Mouse (Mus musculus): ENCODE data around the gene Ccer2.

The Ccer2 gene

DNA sequence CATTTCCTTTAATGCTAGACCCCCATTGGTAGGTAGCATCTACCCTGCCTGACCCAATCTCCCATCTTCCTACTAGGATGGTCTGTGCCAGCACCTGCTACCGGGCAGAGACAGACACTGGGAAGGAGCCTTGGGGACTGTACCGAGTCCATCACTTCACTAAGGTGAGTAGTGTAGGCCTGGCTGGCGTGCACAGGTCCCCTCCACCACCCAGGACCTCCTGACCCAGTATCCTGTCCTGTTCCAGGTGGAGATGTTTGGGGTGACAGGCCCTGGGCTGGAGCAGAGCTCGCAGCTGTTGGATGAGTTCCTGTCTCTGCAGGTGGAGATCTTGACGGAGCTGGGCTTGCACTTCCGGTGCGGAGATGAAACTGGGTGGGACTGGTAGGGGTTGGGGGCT is 6.0 kb upstream of the Ccer2 start:
- in situ Hi-C loops (cut with MboI, MseI): no loop called here

DNA sequence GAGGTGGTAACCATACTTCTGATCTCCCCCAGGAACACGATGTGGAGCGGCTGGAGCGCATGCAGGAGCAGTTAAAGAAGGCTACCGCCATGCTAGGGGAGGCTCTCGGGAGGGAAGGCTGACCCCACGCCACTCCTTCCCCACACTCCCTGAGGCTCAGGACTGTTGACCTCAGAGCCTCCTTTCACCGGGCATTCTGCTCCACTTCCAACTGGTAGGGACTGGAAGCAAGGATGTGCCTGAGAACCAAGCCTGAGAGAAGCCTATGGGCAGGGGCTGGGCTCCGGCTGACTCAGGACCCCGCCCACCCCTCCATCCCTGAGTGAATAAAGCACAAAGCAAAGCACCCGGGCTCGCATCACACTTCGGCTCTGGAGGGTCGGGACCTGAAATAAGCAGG is 2.6 kb downstream of the Ccer2 start:
- in situ Hi-C loops (cut with MboI, MseI): no loop called here

DNA sequence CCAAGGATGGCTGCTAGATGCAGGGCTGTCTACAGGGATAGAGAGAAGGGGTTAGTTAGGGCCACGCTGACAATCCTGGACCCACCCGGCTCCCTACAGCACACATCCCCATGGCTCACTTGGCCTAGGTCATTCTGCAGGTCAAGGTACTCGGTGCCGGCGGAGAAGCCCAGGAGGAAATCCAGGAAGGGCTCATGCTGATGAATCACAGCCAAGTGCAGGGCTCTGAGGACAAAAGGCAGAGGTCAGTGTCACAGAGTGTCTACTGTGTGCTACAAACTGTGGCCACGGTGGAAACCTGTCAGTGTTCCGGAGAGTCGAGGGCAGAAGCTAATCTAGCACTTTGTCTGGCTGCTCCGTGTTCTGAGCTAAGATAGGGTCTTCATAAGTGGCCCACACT is 5.9 kb downstream of the Ccer2 start:
- in situ Hi-C loops (cut with MboI, MseI): no loop called here

DNA sequence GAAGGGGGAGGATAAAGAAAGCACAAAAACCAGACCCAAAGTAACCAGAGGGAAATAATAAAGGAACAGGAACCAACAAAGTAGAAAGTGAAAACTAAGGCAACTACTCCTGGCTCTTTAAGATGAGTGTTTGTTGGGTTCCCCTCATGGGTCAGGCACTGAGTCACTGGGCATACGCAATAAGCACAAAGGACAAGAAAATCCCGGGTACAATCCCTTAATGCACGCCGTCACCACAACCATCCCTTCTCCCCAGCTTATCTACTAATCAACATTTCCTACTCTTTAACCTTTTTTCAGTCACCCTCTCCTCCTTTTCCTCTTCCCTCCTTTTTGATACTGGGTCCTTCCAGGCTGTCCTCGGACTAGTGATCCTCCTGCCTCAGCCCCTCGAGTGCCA is 9.2 kb downstream of the Ccer2 start:
- in situ Hi-C loops (cut with MboI, MseI): no loop called here

DNA sequence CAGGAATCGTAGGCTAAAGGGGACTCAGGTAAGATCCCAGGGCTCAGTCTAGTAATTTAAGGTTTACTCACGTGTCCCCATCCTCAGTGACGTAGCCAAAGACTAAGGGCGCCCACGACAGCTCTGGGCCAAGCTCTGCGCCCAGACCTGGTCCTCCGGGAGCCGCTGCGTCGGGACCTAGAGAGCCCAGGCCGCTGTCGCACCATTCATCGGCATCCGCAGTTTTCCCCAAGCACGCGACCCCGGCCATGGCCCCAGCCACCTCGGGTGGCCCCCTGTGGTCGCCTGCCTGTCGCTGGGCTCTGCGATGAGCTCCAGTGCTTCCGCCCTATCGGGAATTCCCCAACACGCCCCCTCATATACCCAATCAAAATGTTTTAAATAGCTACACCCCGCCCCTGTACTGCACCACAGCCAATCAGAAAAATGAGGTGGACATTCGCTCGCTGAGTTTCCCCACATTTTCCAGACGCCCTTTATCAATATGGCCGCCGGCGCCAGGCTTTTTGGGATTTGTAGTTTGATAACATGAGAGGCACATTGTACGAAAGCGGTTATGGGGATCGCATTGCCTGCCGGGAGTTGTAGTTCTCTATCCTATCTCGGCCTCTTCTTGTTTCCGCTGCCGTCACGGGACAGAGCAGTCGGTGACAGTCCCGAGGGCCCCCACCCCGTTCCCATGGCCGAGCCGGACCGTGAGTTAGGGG is 10.4 kb downstream of the Ccer2 start, which contains the start of gene Sirt2:
TSS of gene Sirt2 (plus strand) at position 563 of the 707 bp plus-strand sequence.
- in situ Hi-C loops (cut with MboI, MseI): no loop called here

DNA sequence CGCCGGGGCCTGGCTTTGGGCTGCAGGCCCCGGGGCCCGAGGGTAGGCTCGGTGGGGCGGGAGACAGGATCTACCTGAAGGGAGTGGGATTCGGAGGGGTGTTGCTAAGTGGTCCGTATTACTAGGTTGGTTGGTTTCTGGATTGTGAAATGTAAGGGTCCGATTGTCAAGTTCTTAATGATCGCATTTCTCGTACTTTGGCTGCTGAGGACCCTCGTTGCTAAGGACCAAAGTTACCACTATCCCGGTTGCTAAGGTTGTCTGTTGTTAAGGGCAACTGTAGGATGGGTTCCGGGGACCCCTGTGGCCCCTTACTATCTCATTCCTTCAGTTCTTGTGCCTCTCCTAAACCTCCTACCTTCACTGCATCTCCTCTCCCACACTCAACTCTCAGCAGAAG is 10.9 kb downstream of the Ccer2 start:
- in situ Hi-C loops (cut with MboI, MseI): no loop called here

DNA sequence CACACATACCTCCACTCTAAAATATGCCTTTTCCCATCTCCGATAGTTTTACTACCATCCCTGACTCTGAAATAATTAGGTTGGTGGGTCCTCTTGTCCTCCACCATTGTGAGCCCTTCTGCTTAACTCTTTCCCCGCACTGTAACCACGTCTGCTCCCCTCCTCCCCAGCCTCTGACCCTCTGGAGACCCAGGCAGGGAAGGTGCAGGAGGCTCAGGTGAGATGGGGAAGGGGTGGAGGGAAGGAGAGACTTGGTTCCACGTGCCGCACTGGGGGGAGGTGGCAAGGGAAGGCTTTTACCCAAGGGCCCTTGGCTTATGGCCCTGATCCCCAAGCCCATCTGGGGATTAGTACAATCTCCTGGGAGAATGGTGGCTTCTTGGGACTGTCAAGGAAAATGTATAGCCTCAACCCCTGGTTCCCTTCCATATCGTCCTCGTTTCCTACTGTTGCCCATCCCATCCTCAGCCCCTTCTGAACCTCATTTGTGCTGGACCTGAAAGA is 11.5 kb downstream of the Ccer2 start, which contains the start of gene Nfkbib:
TSS of gene Nfkbib (minus strand) at position 51 of the 504 bp plus-strand sequence.
- in situ Hi-C loops (cut with MboI, MseI): no loop called here

DNA sequence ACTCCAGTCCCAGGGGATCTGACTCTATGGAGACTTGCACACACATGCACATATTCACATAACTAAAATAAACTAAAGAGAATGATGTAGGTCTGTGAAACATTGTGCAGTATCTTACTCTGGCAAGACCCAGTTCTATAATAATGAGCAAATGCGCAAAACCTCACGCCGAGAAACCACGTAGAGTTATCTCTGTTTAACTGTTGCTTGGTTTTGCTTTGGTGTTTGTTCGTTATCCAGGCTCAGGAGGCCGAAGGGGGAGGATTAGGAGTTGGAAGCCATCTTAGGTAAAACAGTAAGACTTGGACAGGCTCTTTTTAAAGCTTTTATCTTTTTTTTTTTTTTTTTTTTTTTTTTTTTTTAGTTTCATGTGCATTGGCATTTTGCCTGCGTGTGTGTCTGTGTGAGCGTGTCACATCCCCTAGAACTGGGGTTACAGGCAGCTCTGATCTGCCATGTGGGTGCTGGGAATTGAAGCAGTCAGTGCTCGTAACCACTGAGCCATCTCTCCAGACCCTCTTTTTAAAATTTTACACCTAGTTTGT is 13.5 kb downstream of the Ccer2 start:
- in situ Hi-C loops (cut with MboI, MseI): no loop called here

DNA sequence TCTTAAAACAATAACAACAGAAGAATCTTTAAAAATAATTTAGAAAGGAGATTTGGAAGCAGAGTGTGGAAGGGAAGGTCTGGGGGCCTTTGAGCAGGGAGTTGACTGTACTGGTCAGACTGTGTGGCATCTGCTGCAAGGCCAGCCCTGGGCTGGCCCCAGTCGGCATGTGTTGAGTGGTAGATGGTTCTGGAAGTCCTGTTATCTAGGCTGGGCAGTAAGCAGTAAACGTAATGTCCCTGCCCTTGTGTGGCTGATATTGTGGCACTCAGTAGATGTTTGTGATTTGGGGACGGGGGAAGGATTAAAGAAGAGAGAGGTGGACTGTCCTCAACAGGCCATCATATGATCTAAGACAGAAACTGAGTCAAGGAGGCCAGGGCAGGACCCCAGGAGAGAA is 14.3 kb downstream of the Ccer2 start:
- in situ Hi-C loops (cut with MboI, MseI): no loop called here

DNA sequence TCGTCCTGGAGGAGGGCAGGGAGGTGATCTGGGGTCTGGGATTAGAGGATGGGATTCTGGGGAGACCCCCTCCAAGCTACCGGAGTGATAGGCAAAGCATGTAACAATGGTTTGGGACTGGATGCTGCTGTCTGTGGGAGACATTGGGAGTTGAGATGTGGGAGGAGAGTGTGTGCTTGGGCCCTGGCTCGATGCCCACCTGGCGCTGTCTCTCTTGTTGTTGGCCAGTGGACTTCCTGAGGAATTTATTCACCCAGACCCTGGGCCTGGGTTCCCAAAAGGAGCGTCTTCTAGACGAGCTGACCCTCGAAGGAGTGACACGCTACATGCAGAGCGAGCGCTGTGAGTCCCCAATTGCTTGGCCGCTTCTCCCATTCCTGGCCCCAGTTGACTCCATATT is 15.9 kb downstream of the Ccer2 start:
- in situ Hi-C loops (cut with MboI, MseI): no loop called here

DNA sequence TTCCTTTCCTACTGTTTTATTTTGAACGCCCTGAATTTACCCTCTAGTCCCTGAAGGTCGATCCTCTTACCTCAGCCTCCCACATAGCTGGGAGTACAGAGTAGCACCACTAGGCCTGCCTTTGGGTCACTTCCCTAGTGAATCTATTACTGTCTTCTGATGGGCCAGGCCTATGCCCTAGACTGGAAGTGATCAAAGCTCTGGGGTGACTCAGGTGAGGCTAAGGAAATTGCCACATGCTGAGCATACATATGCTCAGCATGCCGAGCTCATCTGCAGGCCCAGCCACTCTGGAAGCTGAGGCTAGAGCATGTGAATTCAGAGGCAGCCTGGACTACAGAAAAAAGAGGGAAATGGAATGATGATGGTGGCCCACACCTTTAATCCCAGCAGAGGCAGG is 17.2 kb downstream of the Ccer2 start:
- in situ Hi-C loops (cut with MboI, MseI): no loop called here

DNA sequence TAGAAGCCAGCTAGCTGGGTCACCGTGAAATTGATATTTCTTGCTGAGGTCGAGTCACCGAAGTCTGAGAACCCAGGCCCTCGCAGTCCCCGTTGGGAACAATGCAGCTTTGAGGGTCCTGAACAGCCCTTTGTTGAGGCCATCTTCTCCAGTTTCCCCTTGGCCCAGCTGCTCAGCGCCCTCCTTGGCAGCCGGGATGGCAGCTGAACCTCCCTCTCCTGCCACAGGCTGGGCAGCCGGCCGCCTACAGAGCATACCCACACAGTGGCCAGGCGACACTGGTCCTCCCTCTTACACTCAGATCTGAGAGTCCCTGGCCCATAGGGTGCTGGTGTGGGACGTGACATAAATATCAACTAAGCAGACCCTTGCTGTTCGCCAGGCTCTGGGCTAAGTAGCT is 18.2 kb downstream of the Ccer2 start:
- in situ Hi-C loops (cut with MboI, MseI): no loop called here

DNA sequence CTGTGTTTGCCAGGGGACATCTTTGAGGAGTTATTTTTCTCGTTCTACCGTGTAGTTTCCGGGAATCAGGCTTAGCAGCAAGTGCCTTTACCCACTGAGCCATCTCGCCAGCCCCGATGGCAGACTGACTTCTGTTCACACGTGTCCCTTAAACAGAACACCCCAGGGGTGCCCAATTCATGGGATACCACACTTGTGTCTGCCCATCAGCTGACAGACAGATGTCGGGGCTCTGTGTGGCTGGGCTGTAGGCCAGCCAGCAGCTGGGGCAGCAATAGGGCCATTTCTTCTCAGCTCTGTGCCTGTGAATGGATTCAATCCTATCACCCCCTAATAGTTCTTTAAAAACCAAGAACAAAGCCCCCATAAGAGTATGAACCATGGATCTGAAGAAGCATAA is 19.2 kb downstream of the Ccer2 start:
- in situ Hi-C loops (cut with MboI, MseI): no loop called here

DNA sequence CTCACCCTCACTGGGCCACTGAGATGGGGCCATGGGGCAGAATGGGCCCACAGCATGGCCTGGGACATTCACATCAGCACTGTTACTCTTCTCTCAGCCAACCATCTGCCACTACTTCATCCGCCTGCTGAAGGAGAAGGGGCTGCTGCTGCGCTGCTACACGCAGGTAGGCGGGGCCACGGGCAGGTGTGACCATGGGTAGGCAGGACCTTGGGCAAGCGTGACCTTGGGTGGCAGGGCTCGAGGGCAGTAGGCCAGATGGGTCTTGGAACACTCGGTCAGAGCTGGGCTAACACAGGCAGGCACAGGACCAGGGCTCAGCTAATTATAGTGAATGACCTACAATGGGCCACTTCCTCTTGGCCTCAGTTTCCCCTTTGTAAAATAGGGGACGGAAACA is 22.9 kb downstream of the Ccer2 start:
- in situ Hi-C loops (cut with MboI, MseI): no loop called here

DNA sequence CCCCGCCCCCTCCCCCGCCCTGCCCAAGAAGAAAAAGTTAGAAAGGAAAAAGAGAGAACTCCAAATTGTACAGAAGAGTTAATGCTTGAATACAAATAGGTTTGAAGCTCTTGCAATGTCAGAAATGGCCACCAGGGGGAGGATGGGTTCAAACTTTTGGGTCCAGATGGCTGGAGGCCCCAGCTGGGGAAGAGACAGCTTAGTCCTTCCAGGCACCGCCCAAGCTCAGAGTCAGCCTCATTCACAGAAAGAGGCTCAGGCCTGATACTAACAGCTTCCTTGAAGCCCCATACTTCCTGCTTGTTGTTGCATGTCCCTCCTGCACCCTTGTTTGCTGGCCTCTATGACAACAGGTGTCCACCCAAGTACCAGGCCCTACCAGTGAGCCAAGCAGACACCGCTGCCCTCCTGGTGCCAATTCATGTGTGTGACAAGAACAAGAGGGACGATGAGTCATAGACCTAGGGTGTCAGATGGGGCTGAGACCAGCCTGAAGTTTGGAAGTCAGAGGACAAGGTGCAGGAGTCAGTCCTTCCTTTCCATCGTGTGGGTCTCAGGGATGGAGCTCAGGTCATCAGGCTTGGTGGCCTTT is 24.2 kb downstream of the Ccer2 start:
- in situ Hi-C loops (cut with MboI, MseI): no loop called here

DNA sequence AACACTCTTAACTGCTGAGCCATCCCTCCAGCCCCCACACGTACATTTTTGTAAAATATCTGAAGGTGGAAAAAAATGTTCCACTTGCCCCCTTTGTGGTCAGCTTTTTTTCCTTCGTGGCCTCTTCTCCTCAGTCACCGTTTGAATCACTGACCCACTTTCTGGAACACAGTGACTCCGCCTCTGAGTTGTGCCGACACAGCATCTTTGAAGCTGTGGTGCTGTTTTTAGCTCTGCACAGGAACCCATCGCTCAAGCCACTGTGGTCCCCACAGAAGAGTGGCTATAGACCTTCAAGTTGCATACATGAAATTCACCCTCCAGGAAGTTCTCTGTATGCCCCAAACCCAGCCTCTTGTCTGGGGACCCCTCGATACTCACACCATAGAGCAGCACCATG is 24.9 kb downstream of the Ccer2 start:
- in situ Hi-C loops (cut with MboI, MseI): no loop called here

DNA sequence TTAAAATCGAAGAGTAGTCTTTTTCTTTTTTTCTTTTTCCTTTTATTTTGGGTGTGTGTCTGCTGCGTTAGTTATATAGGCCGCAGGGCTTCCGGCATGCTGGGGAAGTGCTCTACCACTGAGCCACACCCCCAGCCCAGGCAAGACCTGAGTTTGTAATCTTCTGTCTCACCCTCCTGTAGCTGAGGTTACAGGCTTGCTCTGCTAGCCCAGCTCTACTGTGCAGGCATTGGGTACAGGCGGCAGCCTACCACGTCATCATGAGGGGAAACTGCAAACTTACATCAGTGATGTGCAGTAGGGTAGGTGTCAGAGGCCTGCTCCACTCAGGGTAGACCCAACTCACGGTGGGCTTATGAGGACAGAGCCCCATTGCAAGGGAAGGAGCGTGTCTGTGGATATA is 25.3 kb downstream of the Ccer2 start:
- in situ Hi-C loops (cut with MboI, MseI): no loop called here

DNA sequence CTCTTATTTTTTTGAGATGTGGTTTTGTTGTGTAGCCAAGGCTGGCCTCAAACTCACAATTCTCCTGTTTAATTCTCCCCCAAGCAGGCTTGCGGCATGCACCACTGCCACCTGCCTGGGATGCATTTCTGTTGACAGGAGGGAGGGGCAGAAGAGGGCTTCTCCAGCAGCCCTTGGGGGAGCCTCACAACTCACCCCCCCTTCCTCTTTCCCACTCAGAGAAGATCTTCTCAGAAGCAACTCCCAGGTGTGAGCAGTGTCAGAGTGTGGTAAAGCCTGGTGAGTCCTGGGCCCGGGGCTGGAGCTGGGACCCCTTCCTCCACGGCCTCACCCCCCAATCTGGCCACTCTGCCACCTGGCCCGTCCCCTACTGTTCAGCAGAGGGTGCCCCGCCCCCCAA is 29.2 kb downstream of the Ccer2 start:
- in situ Hi-C loops (cut with MboI, MseI): no loop called here

DNA sequence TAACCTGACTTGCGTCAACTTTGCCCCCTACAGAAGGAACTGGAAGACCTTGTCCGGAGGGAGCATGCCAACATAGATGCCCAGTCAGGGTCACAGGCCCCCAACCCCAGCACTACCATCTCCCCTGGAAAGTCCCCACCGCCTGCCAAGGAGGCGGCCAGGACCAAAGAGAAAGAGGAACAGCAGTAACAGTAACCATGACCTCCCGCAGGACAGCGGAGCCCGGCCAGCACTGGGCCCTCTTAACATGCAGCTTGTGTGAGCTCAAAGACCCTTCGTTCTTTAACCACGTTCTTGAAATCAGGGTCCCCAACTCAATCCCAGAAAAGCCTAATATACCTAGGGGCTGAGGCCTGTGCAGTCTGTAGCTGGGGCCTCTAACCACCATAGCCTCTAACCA is 31.9 kb downstream of the Ccer2 start:
- in situ Hi-C loops (cut with MboI, MseI): no loop called here

DNA sequence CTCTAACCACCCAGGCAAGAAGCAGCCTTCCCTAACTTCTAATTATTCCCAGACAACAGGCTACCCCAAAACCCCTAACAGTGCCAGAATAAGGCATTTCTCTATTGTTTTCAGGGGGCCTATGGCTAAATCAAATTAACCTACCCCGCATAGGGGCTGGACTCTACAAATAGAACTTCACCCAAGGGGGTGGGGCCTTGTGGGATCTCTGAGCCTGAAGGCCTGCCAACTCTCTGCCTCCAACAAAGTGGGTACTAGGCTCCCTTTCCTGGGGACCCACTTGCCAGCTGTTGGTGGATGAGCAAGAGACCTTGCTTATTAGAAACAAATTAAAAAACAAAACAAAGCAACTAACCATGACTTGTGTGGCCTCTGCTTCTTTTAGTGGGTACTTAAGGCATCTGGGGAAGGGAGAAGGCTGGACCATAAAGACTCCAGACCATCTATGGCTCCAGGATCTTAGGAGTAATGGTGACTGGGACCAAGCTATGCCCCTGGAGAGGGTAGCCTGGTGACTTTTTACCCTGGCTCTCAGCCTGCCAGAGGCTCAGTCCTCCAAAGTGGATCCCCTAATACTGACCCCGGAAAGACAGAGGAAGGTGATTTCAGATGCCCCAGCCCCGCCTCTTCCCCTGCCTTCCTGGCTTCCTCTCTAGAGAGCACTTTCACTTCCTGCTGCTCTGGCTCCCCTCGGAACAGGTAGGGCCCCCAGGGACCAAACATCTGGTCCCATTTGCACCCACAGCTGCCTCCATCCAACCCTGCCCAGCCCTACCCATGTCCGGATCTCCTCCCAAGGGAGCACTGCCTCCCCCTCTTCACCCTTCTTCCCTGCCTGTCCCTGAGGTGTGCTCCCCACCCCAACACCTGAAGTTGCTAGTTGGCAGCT is 32.6 kb downstream of the Ccer2 start, which contains the start of gene Rinl:
TSS of gene Rinl (plus strand) at position 663 of the 889 bp plus-strand sequence.
- in situ Hi-C loops (cut with MboI, MseI): no loop called here

DNA sequence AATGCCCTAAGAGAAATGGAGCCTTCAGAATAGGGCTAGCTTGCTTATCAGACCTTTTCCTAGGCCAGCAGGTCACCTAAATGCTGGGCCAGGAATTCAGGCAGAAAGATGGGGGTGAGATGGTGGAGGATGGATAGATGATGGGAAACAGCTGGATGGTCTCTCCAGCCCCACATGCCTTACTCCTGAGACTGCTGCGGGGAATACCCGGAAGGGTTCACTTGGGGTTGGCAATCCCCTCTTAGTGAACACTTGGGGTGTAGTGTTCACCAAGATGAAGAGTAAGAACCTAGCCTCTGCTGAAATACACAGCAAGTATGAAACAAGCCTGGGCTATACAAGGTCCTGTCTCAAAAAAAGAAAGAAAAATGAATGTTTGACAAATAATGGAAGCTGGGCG is 33.3 kb downstream of the Ccer2 start:
- in situ Hi-C loops (cut with MboI, MseI): no loop called here

Data from regulatory T cell (primary cell).